Mouse (Mus musculus) lung, adult 2 months (tissue): ENCODE measurements around the gene Aldh1l2. TPM values are rescaled to one million over a fixed set of nuclear protein-coding genes. Genes with fewer than 3 reads are reported as not detected.

Source experiments
- DNase-seq: peaks from one replicate; pipeline ENCODE4 v3.0.0; 2022
- H3K4me1 ChIP-seq: fragments of 200-500 bp; 2 replicates; pipeline ENCODE4 v1.6.1; 2011; ENCODE audit warnings: low read length; ENCODE audit not compliant: control insufficient read depth, insufficient read depth
- H3K4me3 ChIP-seq: fragments of 200-500 bp; replicated peaks from 2 replicates; pipeline ENCODE3; 2011; ENCODE audit warnings: low read depth, mild to moderate bottlenecking, control low read depth, low read length; ENCODE audit errors: extremely low read depth
- CTCF ChIP-seq: fragments of 200-500 bp; IDR thresholded peaks from 2 replicates; pipeline ENCODE4 v1.5.1; 2011; ENCODE audit warnings: mild to moderate bottlenecking, low read length, control low read depth; ENCODE audit not compliant: insufficient read depth
- POLR2A ChIP-seq: fragments of 200-500 bp; IDR thresholded peaks from 2 replicates; pipeline ENCODE4 v1.6.1; 2011; ENCODE audit warnings: low read depth, mild to moderate bottlenecking, control low read depth, low read length, borderline replicate concordance; ENCODE audit errors: extremely low read depth
- WGBS: fragments of 180-500 bp; shearing (Covaris S2); methylation state at CpG from one replicate; pipeline ENCODE4 v1.1.7; 2018; 5-methylcytosine and 5-hydroxymethylcytosine counted together
- polyA plus RNA-seq: library from polyadenylated mRNA; depleted of rRNA; stranded (reverse); fragments of >200 nt; gene quantifications from 2 replicates; pipeline ENCODE4 v1.2.3, GENCODE M21; 2012; rRNA removed

The Aldh1l2 gene
- polyA plus RNA-seq, 1 experiment, result 0.84 TPM

- DNase-seq, result no peak
- no peak for TF ChIP-seq CTCF
- no peak for TF ChIP-seq POLR2A
- Histone ChIP-seq H3K4me1 (no peaks in the 10 kb centered on the region), H3K4me3 (no peak overlapping the region)
- WGBS, result 94% methylated on average over 13 of the region's 13 CpGs
Measured at GRCm38 (mm10) chr10:83475226-83475625, 58.7 kb downstream of the Aldh1l2 start.

- no peak for TF ChIP-seq CTCF
- TF ChIP-seq POLR2A, result no peak
- H3K4me3 ChIP-seq, result no peak overlapping the region
- no peak for DNase-seq
- 91% methylated on average over 3 of the region's 3 CpGs for WGBS
- no peaks in the 10 kb centered on the region for H3K4me1 ChIP-seq
Measured at GRCm38 (mm10) chr10:83457531-83457930, 76.4 kb downstream of the Aldh1l2 start.

GRCm38 (mm10) chr10:83448582-83448981 lies 85.4 kb downstream of the Aldh1l2 start:
- 89% methylated on average over 7 of the region's 7 CpGs for WGBS
- Histone ChIP-seq H3K4me3 (no peak overlapping the region), H3K4me1 (no peaks in the 10 kb centered on the region)
- DNase-seq, result no peak
- TF ChIP-seq CTCF, result no peak
- no peak for TF ChIP-seq POLR2A

Other genes starting within 250 kb of the Aldh1l2 start
- gene Slc41a2, start 196.3 kb downstream of the Aldh1l2 start, polyA plus RNA-seq, result 2.4 and 4.0 TPM in 2 replicates
- 0.16 and 0.24 TPM in 2 replicates for gene D10Wsu102e, start 173.9 kb downstream of the Aldh1l2 start, polyA plus RNA-seq
- 2.4 and 3.9 TPM in 2 replicates for gene Washc4, start 9.6 kb upstream of the Aldh1l2 start, polyA plus RNA-seq
- 34.8 and 39.1 TPM in 2 replicates for gene Appl2, start 114.6 kb upstream of the Aldh1l2 start, polyA plus RNA-seq
- gene 1500009L16Rik, start 188.7 kb upstream of the Aldh1l2 start, polyA plus RNA-seq, result 2.0 and 2.2 TPM in 2 replicates